36 mouse cellular contexts compared by ENCODE assay signal in genomic region chr6:65935566-65936281, GRCm38 (mm10). TPM values are rescaled to one million over a fixed set of nuclear protein-coding genes. Genes with fewer than 3 reads are reported as not detected.
A peak's percentile ranks its signal among the peaks of the same experiment; 100 is the strongest.
DNase-seq lines count a peak whose midpoint lies in the region; ATAC-seq and TF ChIP-seq lines count a peak whose summit lies in the region.
"Had no signal": no experiment of that assay in that cellular context is flagged by ENCODE, and none has a peak within 500 bp of the region (broad histone marks: within the 10 kb centered on the region; RNA-seq: fewer than 3 reads in every experiment).

No protein-coding gene starts in this region.

- no peak overlapping the region for H3K27ac ChIP-seq in intestine, embryonic 14.5 days (ENCODE audit: low read depth)
- no peak overlapping the region for H3K27ac ChIP-seq in intestine, postnatal 0 days (ENCODE audit: low read depth, low read length)
- H3K27ac ChIP-seq in lung, embryonic 15.5 days: peak overlapping the region; percentile 37
- no peak overlapping the region for H3K27ac ChIP-seq in stomach, embryonic 14.5 days (ENCODE audit: low read length)
- H3K27ac ChIP-seq in stomach, postnatal 0 days (replicated peaks): no peak overlapping the region
- H3K27ac ChIP-seq: embryonic facial prominence, embryonic 13.5 days; heart, embryonic 10.5 days; heart, embryonic 15.5 days; layer of hippocampus, adult 2 months; left cerebral cortex, adult 2 months; limb, embryonic 15.5 days; liver, embryonic 13.5 days; midbrain, embryonic 12.5 days; neural tube, embryonic 12.5 days had no signal

- H3K9ac ChIP-seq in intestine, embryonic 14.5 days (ENCODE audit: low read length): no peak overlapping the region
- no peak overlapping the region for H3K9ac ChIP-seq in intestine, postnatal 0 days (ENCODE audit: low read depth, low read length)
- no peak overlapping the region for H3K9ac ChIP-seq in lung, embryonic 15.5 days
- no peak overlapping the region for H3K9ac ChIP-seq in stomach, embryonic 14.5 days (replicated peaks; ENCODE audit: low read depth, low read length)
- no peak overlapping the region for H3K9ac ChIP-seq in stomach, postnatal 0 days (ENCODE audit: low read length)
- H3K9ac ChIP-seq: embryonic facial prominence, embryonic 13.5 days; heart, embryonic 15.5 days; limb, embryonic 15.5 days; liver, embryonic 13.5 days; midbrain, embryonic 12.5 days; neural tube, embryonic 12.5 days had no signal

- DNase-seq in intestine, embryonic 14.5 days (ENCODE audit: low spot score): no peak
- no peak for DNase-seq in lung, adult 18-20 months
- DNase-seq in stomach, postnatal 0 days (ENCODE audit: low spot score): no peak
- DNase-seq in spleen, adult 18-20 months: no peak
- DNase-seq: adrenal gland, postnatal 25 days; cerebellum, adult 11-12 months; cerebellum, adult 9-11 months; embryo, embryonic 11 days; kidney, adult 11 months; kidney, postnatal 36 days; liver, embryonic 13.5 days; lung, adult 2 months; retina, postnatal 1 day; right cerebral cortex, postnatal 25 days; thymus, adult 2 months; thymus, postnatal 36 days had no signal

- no peaks in the 10 kb centered on the region for H3K9me3 ChIP-seq in intestine, embryonic 14.5 days (ENCODE audit: control insufficient read depth, low read length)
- H3K9me3 ChIP-seq in intestine, postnatal 0 days (ENCODE audit: control insufficient read depth): no peaks in the 10 kb centered on the region
- no peaks in the 10 kb centered on the region for H3K9me3 ChIP-seq in lung, embryonic 15.5 days
- H3K9me3 ChIP-seq in stomach, embryonic 14.5 days (ENCODE audit: control insufficient read depth, low read depth, low read length): no peaks in the 10 kb centered on the region
- no peaks in the 10 kb centered on the region for H3K9me3 ChIP-seq in stomach, postnatal 0 days (ENCODE audit: control insufficient read depth, low read length)
- H3K9me3 ChIP-seq: embryonic facial prominence, embryonic 13.5 days; heart, embryonic 10.5 days; heart, embryonic 15.5 days; limb, embryonic 15.5 days; liver, embryonic 13.5 days; midbrain, embryonic 12.5 days; neural tube, embryonic 12.5 days had no signal

- WGBS in intestine, embryonic 14.5 days: 44% methylated on average over 7 of the region's 7 CpGs
- WGBS in intestine, postnatal 0 days: 63% methylated on average over 7 of the region's 7 CpGs
- WGBS in lung, embryonic 15.5 days: 39% methylated on average over 7 of the region's 7 CpGs
- WGBS in stomach, embryonic 14.5 days: 49% methylated on average over 7 of the region's 7 CpGs
- 51% methylated on average over 7 of the region's 7 CpGs for WGBS in stomach, postnatal 0 days

- no peak overlapping the region for H3K4me2 ChIP-seq in intestine, embryonic 14.5 days (ENCODE audit: low read length)
- H3K4me2 ChIP-seq in intestine, postnatal 0 days (replicated peaks; ENCODE audit: low read depth): no peak overlapping the region
- no peak overlapping the region for H3K4me2 ChIP-seq in lung, embryonic 15.5 days
- no peak overlapping the region for H3K4me2 ChIP-seq in stomach, embryonic 14.5 days (replicated peaks; ENCODE audit: low read depth, low read length)
- no peak overlapping the region for H3K4me2 ChIP-seq in stomach, postnatal 0 days (replicated peaks; ENCODE audit: low read depth)
- H3K4me2 ChIP-seq: embryonic facial prominence, embryonic 13.5 days; heart, embryonic 15.5 days; limb, embryonic 15.5 days; liver, embryonic 13.5 days; midbrain, embryonic 12.5 days; neural tube, embryonic 12.5 days had no signal

- no peak overlapping the region for H3K4me3 ChIP-seq in intestine, embryonic 14.5 days (ENCODE audit: low read depth, low read length)
- no peak overlapping the region for H3K4me3 ChIP-seq in intestine, postnatal 0 days (ENCODE audit: low read depth, low read length)
- no peak overlapping the region for H3K4me3 ChIP-seq in lung, embryonic 15.5 days
- H3K4me3 ChIP-seq in stomach, embryonic 14.5 days (ENCODE audit: low read depth, low read length): no peak overlapping the region
- H3K4me3 ChIP-seq in stomach, postnatal 0 days (ENCODE audit: low read depth, low read length): no peak overlapping the region
- H3K4me3 ChIP-seq: embryonic facial prominence, embryonic 13.5 days; erythroblast, embryonic 14.5 days; heart, embryonic 10.5 days; heart, embryonic 15.5 days; layer of hippocampus, adult 2 months; left cerebral cortex, adult 2 months; limb, embryonic 15.5 days; liver, embryonic 13.5 days; midbrain, embryonic 12.5 days; myocyte; neural tube, embryonic 12.5 days had no signal

- TF ChIP-seq CTCF in intestine, postnatal 0 days (IDR thresholded peaks at IDR 0.05; ENCODE audit: low read depth): no peak
- no peak for TF ChIP-seq CTCF in stomach, postnatal 0 days (IDR thresholded peaks at IDR 0.05; ENCODE audit: low read depth)

- no peaks in the 10 kb centered on the region for H3K36me3 ChIP-seq in intestine, embryonic 14.5 days (ENCODE audit: control insufficient read depth, insufficient read depth, low read length)
- no peaks in the 10 kb centered on the region for H3K36me3 ChIP-seq in intestine, postnatal 0 days (ENCODE audit: control insufficient read depth, insufficient read depth)
- H3K36me3 ChIP-seq in lung, embryonic 15.5 days: no peaks in the 10 kb centered on the region
- no peaks in the 10 kb centered on the region; the same call in 1 of the 2 replicates for H3K36me3 ChIP-seq in stomach, embryonic 14.5 days (ENCODE audit: control insufficient read depth, insufficient read depth, low read length)
- H3K36me3 ChIP-seq in stomach, postnatal 0 days (ENCODE audit: control insufficient read depth, insufficient read depth, low read length): no peaks in the 10 kb centered on the region
- H3K36me3 ChIP-seq: heart, embryonic 10.5 days; heart, embryonic 15.5 days; liver, embryonic 13.5 days; midbrain, embryonic 12.5 days; neural tube, embryonic 12.5 days had no signal

- H3K4me1 ChIP-seq in intestine, embryonic 14.5 days (replicated peaks; ENCODE audit: control insufficient read depth, insufficient read depth, low read length): peaks cover 6% of the 10 kb centered on the region; the same call in 1 of the 2 replicates
- H3K4me1 ChIP-seq in intestine, postnatal 0 days (replicated peaks; ENCODE audit: control insufficient read depth, insufficient read depth, low read length): no peaks in the 10 kb centered on the region
- 0 out of 2 replicates have a peak, but pooled peaks cover 6% of the 10 kb centered on the region for H3K4me1 ChIP-seq in lung, embryonic 15.5 days
- no peaks in the 10 kb centered on the region for H3K4me1 ChIP-seq in stomach, embryonic 14.5 days (ENCODE audit: control insufficient read depth, insufficient read depth, low read length)
- no peaks in the 10 kb centered on the region for H3K4me1 ChIP-seq in stomach, postnatal 0 days (replicated peaks; ENCODE audit: control insufficient read depth, insufficient read depth)
- H3K4me1 ChIP-seq: heart, embryonic 10.5 days; heart, embryonic 15.5 days; limb, embryonic 15.5 days; liver, embryonic 13.5 days had no signal

- TF ChIP-seq EP300 in stomach, postnatal 0 days (optimal IDR thresholded peaks at IDR 0.05): no peak

- ATAC-seq in intestine, embryonic 14.5 days (replicated peaks; ENCODE audit: low FRiP score, low TSS enrichment, low read depth): peak; percentile 76
- no peak for ATAC-seq in intestine, postnatal 0 days
- ATAC-seq in lung, embryonic 15.5 days (ENCODE audit: borderline replicate concordance, extremely low read depth, low FRiP score, low TSS enrichment): peak; percentile 57; the same call in 1 of the 2 replicates
- ATAC-seq in stomach, embryonic 14.5 days (ENCODE audit: insufficient number of reproducible peaks, insufficient read depth, low FRiP score, low read depth): peak; percentile 28; the same call in 1 of the 2 replicates
- no peak for ATAC-seq in stomach, postnatal 0 days (ENCODE audit: low FRiP score, low TSS enrichment)
- ATAC-seq: CD4-positive, CD25-positive, alpha-beta regulatory T cell, adult 4 months; forebrain, embryonic 16.5 days; hindbrain, embryonic 16.5 days had no signal

- 0 out of 2 replicates have a peak, but pooled peaks cover 3% of the 10 kb centered on the region for H3K27me3 ChIP-seq in intestine, embryonic 14.5 days (replicated peaks; ENCODE audit: control insufficient read depth, insufficient read depth, low read length)
- H3K27me3 ChIP-seq in intestine, postnatal 0 days (replicated peaks; ENCODE audit: control insufficient read depth, insufficient read depth, low read length): no peaks in the 10 kb centered on the region
- H3K27me3 ChIP-seq in lung, embryonic 15.5 days: no peaks in the 10 kb centered on the region
- no peaks in the 10 kb centered on the region for H3K27me3 ChIP-seq in stomach, embryonic 14.5 days (ENCODE audit: control insufficient read depth, insufficient read depth, low read length)
- H3K27me3 ChIP-seq in stomach, postnatal 0 days (ENCODE audit: control insufficient read depth, insufficient read depth, low read length): no peaks in the 10 kb centered on the region
- H3K27me3 ChIP-seq: embryonic facial prominence, embryonic 13.5 days; heart, embryonic 15.5 days; limb, embryonic 15.5 days; liver, embryonic 13.5 days; midbrain, embryonic 12.5 days; neural tube, embryonic 12.5 days had no signal

RNA-seq across cellular contexts. Expression of gene 4930544G11Rik, which starts 16.7 kb away (rescaled TPM):
- not detected in 2 replicates for polyA plus RNA-seq in intestine, embryonic 14.5 days (2014; fragmentation: Nextera tagmentation; extraction: Ambion mirVana)
- polyA plus RNA-seq in intestine, postnatal 0 days (2015; fragmentation: Nextera tagmentation; extraction: Ambion mirVana): not detected in 2 replicates
- not detected in 2 replicates for polyA plus RNA-seq in lung, embryonic 15.5 days (2015; fragmentation: Nextera tagmentation; extraction: Ambion mirVana)
- polyA plus RNA-seq in stomach, embryonic 14.5 days (2014; fragmentation: Nextera tagmentation; extraction: Ambion mirVana): not detected in 2 replicates
- polyA plus RNA-seq in stomach, postnatal 0 days (2015; fragmentation: Nextera tagmentation; extraction: Ambion mirVana): not detected in 2 replicates
- polyA plus RNA-seq: CD4-positive, CD25-positive, alpha-beta regulatory T cell, adult 4 months; embryonic facial prominence, embryonic 13.5 days; erythroblast, embryonic 14.5 days; forebrain, embryonic 11.5 days; forebrain, embryonic 16.5 days; heart, embryonic 10.5 days; heart, embryonic 15.5 days; hindbrain, embryonic 11.5 days; hindbrain, embryonic 16.5 days; kidney, embryonic 14.5 days; limb, embryonic 15.5 days; liver, embryonic 13.5 days; lung, adult 2 months; midbrain, embryonic 12.5 days; midbrain, postnatal 0 days; myocyte; neural tube, embryonic 12.5 days; thymus, adult 2 months had no signal

Comparison
In these comparisons a context has a peak if more than half of its experiments do, and no peak if none do; other contexts are left out.
1. ATAC-seq: peak in intestine, embryonic 14.5 days (single experiment), lung, embryonic 15.5 days (single experiment) and stomach, embryonic 14.5 days (single experiment); none in intestine, postnatal 0 days (single experiment) and stomach, postnatal 0 days (single experiment).